Mouse (Mus musculus): ENCODE results near the gene Rnd1. TPM values are rescaled to one million over a fixed set of nuclear protein-coding genes. Genes with fewer than 3 reads are reported as not detected.
A peak's percentile ranks its signal among the peaks of the same experiment; 100 is the strongest.

Rnd1 gene
- total and polyA plus RNA-seq, 3 experiments: 1.1 to 2.6 (median 1.3) TPM

DNA sequence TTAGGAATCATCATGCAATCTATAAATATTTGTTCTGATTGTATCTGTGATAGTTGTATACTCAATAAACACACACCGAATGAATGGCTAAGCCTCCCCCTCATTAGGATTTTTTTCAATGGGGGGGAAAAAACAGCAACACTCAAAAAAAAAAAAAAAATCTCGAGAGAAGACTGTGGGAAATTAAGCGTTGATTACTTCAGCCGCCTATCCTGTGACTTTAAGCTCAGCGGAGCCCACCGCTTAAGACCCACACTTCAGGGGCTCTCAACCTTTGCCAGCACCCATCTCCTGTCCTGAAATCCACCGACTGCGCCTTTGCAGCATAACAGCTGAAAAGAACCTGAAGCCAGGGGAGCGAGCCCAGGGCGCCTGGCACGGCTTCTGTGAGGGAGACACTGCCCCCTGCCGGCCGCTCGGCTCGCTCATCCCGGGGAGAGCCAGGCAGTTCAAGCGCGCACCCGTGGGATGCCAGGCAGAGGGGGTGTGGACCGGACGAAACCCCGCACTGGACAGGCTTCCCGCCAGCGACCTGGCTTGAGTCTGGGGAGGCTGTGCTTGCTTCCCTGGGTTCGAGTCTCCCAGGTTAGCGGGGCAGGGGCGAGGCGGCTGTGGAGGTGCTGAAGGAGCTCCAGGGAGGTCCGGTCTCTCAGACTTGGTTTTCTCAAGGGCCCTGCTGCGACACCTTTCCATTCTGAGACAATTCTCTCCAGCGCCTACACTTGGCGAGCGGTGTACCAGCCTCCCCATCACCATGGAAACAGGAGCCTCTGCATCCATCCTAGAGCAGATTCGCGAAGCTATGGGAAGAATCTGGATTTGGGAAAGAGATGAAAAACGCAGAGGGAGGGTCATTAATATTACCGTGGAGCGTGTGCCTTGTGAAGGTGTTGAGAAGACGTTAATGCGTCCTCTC lies 22.2 kb upstream of the Rnd1 start:
- no peaks in the 10 kb centered on the region for H3K36me3 ChIP-seq (ENCODE audit: control insufficient read depth, insufficient read depth, low read length)
- no peaks in the 10 kb centered on the region for H3K79me2 ChIP-seq (replicated peaks; ENCODE audit: control insufficient read depth, insufficient read depth, low read length)
- WGBS: 5% methylated on average over 40 of the region's 40 CpGs
- peak; percentile 85 to 93 for DNase-seq
- no peak overlapping the region for H3K9ac ChIP-seq (ENCODE audit: low read depth, low read length)
- intact Hi-C loops (cut with DNase I): loop anchor here (1.0 to 5.0 kb wide), 3 partner anchors 35 to 119 kb away; no protein-coding TSS in a partner anchor
- H3K27ac ChIP-seq: no peak overlapping the region
- no peak overlapping the region for H3K4me3 ChIP-seq
- peaks cover 6% of the 10 kb centered on the region for H3K4me1 ChIP-seq (ENCODE audit: control insufficient read depth, insufficient read depth, low read length)
- peak; percentile 96 for TF ChIP-seq CTCF (IDR thresholded peaks at IDR 0.05)
- TF ChIP-seq POLR2A (IDR thresholded peaks at IDR 0.05; ENCODE audit: insufficient read depth, low read depth, low read length): no peak
- TF ChIP-seq EP300 (IDR thresholded peaks at IDR 0.05; ENCODE audit: insufficient read depth, low read depth, low read length): peak; percentile 59; the same call in 1 of the 2 replicates
- no peaks in the 10 kb centered on the region for H3K27me3 ChIP-seq (ENCODE audit: control insufficient read depth, insufficient read depth, low read length)

DNA sequence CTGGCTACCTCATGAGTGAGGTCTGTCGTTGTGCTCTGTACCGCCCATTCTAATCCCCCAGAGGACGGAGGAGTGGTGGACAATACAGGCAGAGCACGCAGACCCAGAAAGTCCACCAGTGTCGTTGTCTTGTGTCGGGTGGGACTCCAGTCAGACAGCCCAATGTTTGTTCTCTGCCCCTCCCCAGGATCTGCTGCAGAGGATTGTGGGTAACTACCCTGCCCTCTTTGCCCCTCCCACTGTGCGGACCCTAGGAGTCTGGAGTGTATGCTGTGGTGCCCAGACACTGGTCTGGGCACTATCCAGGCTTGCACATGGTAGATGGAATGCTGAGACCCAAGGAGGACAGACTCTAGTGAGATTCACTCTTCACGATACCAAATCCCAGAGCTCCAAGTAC lies 19.0 kb upstream of the Rnd1 start:
- Histone ChIP-seq H3K79me2 (replicated peaks; ENCODE audit: control insufficient read depth, insufficient read depth, low read length) (no peaks in the 10 kb centered on the region), H3K27ac (no peak overlapping the region; the same call in 1 of the 2 replicates), H3K36me3 (ENCODE audit: control insufficient read depth, insufficient read depth, low read length) (no peaks in the 10 kb centered on the region), H3K9ac (ENCODE audit: low read depth, low read length) (no peak overlapping the region), H3K4me3 (no peak overlapping the region), H3K4me1 (ENCODE audit: control insufficient read depth, insufficient read depth, low read length) (peaks cover 11% of the 10 kb centered on the region), H3K27me3 (ENCODE audit: control insufficient read depth, insufficient read depth, low read length) (no peaks in the 10 kb centered on the region)
- no peak for TF ChIP-seq POLR2A (IDR thresholded peaks at IDR 0.05; ENCODE audit: insufficient read depth, low read depth, low read length)
- intact Hi-C loops (cut with DNase I): no loop called here
- 45% methylated on average over 8 of the region's 8 CpGs for WGBS
- DNase-seq: no peak

DNA sequence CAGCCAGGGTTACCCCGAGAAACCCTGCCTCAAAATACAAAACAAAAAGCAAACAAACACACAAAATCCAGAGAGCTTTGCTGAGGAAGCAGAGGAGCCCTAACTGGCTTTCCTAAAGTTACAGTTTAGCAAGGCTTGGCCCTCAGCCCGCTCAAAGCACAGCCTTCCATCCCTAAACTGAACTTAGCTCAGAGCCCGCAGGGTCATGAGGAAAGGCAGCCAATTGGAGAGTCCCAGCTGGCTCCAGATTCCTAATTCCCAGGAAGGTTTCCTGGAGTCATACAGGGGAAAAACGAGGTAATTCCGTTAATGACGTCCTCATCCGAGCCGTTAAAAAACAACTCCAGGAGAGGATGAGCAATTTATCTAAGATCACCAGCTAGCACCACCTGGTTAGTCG lies 18.5 kb upstream of the Rnd1 start:
- DNase-seq: peak; percentile 44 to 45
- Histone ChIP-seq H3K4me1 (ENCODE audit: control insufficient read depth, insufficient read depth, low read length) (peaks cover 11% of the 10 kb centered on the region), H3K79me2 (replicated peaks; ENCODE audit: control insufficient read depth, insufficient read depth, low read length) (no peaks in the 10 kb centered on the region), H3K9ac (ENCODE audit: low read depth, low read length) (no peak overlapping the region), H3K4me3 (no peak overlapping the region), H3K27me3 (ENCODE audit: control insufficient read depth, insufficient read depth, low read length) (no peaks in the 10 kb centered on the region), H3K36me3 (ENCODE audit: control insufficient read depth, insufficient read depth, low read length) (no peaks in the 10 kb centered on the region), H3K27ac (no peak overlapping the region; the same call in 1 of the 2 replicates)
- 34% methylated on average over 9 of the region's 9 CpGs for WGBS
- no peak for TF ChIP-seq EP300 (IDR thresholded peaks at IDR 0.05; ENCODE audit: insufficient read depth, low read depth, low read length)
- no peak for TF ChIP-seq CTCF (IDR thresholded peaks at IDR 0.05)
- no peak for TF ChIP-seq POLR2A (IDR thresholded peaks at IDR 0.05; ENCODE audit: insufficient read depth, low read depth, low read length)
- intact Hi-C loops (cut with DNase I): no loop called here

- Histone ChIP-seq H3K4me3 (no peak overlapping the region), H3K27ac (peak overlapping the region; percentile 69), H3K79me2 (replicated peaks; ENCODE audit: control insufficient read depth, insufficient read depth, low read length) (no peaks in the 10 kb centered on the region), H3K9ac (ENCODE audit: low read depth, low read length) (no peak overlapping the region), H3K27me3 (ENCODE audit: control insufficient read depth, insufficient read depth, low read length) (no peaks in the 10 kb centered on the region), H3K36me3 (ENCODE audit: control insufficient read depth, insufficient read depth, low read length) (no peaks in the 10 kb centered on the region), H3K4me1 (ENCODE audit: control insufficient read depth, insufficient read depth, low read length) (peaks cover 11% of the 10 kb centered on the region)
- TF ChIP-seq POLR2A (IDR thresholded peaks at IDR 0.05; ENCODE audit: insufficient read depth, low read depth, low read length) (no peak), CTCF (IDR thresholded peaks at IDR 0.05) (no peak), EP300 (IDR thresholded peaks at IDR 0.05; ENCODE audit: insufficient read depth, low read depth, low read length) (peak; percentile 65; the same call in 1 of the 2 replicates)
- peak; percentile 53 to 62 for DNase-seq
- 10% methylated on average over 11 of the region's 11 CpGs for WGBS
- intact Hi-C loops (cut with DNase I): no loop called here
These were observed 15.0 kb upstream of the Rnd1 start for GRCm38 (mm10) chr15:98692171-98692715.

DNA sequence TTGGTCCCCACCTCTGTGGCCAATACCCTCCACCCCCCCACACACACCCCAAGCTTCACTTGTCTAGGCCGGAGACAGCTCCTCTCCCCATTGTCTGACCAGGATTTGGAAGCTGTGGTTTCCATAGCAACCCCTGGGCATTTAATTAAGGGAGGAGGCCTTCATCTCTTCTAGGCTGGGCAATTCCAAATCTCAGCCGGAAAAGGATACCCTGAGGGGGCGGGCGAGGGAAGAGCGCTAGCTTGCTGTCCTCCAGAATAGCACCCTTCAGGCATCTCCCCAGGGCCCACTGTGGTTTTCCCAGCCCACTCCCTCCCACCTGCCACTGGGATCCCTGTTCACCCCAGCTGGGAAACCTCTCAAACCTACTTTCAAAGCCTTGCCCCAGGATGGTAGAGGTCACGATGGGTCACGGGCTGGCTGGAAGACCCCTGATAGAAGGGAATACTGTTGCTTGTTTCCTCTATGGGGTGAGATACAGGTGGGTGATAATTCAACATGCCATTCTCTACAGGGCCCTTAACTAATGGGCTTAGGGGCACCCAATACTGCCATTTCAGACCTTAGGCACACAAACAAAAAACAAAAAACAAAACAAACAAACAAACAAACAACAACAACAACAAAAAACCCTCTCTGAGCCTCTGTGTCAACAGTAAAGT lies 14.4 kb upstream of the Rnd1 start:
- 56% methylated on average over 7 of the region's 7 CpGs for WGBS
- no peak for DNase-seq
- no peak overlapping the region for H3K4me3 ChIP-seq
- peaks cover 11% of the 10 kb centered on the region for H3K4me1 ChIP-seq (ENCODE audit: control insufficient read depth, insufficient read depth, low read length)
- no peak overlapping the region for H3K9ac ChIP-seq (ENCODE audit: low read depth, low read length)
- H3K36me3 ChIP-seq (ENCODE audit: control insufficient read depth, insufficient read depth, low read length): no peaks in the 10 kb centered on the region
- no peaks in the 10 kb centered on the region for H3K27me3 ChIP-seq (ENCODE audit: control insufficient read depth, insufficient read depth, low read length)
- H3K27ac ChIP-seq: peak overlapping the region; percentile 69
- intact Hi-C loops (cut with DNase I): no loop called here
- no peak for TF ChIP-seq EP300 (IDR thresholded peaks at IDR 0.05; ENCODE audit: insufficient read depth, low read depth, low read length)
- no peak for TF ChIP-seq POLR2A (IDR thresholded peaks at IDR 0.05; ENCODE audit: insufficient read depth, low read depth, low read length)
- TF ChIP-seq CTCF (IDR thresholded peaks at IDR 0.05): no peak
- H3K79me2 ChIP-seq (replicated peaks; ENCODE audit: control insufficient read depth, insufficient read depth, low read length): no peaks in the 10 kb centered on the region

All from heart, adult 2 months (tissue).